In genomic region chr17:88753472-88753857, GRCm38 (mm10) we compare ENCODE assay signal across 9 mouse cellular contexts. TPM values are rescaled to one million over a fixed set of nuclear protein-coding genes. Genes with fewer than 3 reads are reported as not detected.
DNase-seq lines count a peak whose midpoint lies in the region; ATAC-seq lines count a peak whose summit lies in the region.
"Had no signal": no experiment of that assay in that cellular context is flagged by ENCODE, and none has a peak within 500 bp of the region (broad histone marks: within the 10 kb centered on the region; RNA-seq: fewer than 3 reads in every experiment).

No protein-coding gene starts in this region.

- WGBS in embryonic facial prominence, embryonic 15.5 days = 53% methylated on average over 12 of the region's 12 CpGs
- WGBS in intestine, embryonic 15.5 days = 38% methylated on average over 12 of the region's 12 CpGs

- H3K4me3 ChIP-seq in embryonic facial prominence, embryonic 15.5 days (replicated peaks) = 0 out of 2 replicates have a peak overlapping the region, but pooled peaks have one; percentile 7
- H3K4me3 ChIP-seq in intestine, embryonic 15.5 days (replicated peaks) = no peak overlapping the region

- H3K9ac ChIP-seq in embryonic facial prominence, embryonic 15.5 days = no peak overlapping the region
- H3K9ac ChIP-seq in intestine, embryonic 15.5 days = no peak overlapping the region

- no peaks in the 10 kb centered on the region for H3K9me3 ChIP-seq in embryonic facial prominence, embryonic 15.5 days (replicated peaks)
- H3K9me3 ChIP-seq in intestine, embryonic 15.5 days = no peaks in the 10 kb centered on the region

- no peaks in the 10 kb centered on the region for H3K27me3 ChIP-seq in embryonic facial prominence, embryonic 15.5 days
- no peaks in the 10 kb centered on the region for H3K27me3 ChIP-seq in intestine, embryonic 15.5 days (replicated peaks)

- no peak overlapping the region for H3K27ac ChIP-seq in embryonic facial prominence, embryonic 15.5 days (replicated peaks)
- H3K27ac ChIP-seq in intestine, embryonic 15.5 days = no peak overlapping the region

- DNase-seq in kidney, adult 18-20 months = peak; percentile 3
- no peak for DNase-seq in kidney, postnatal 10 days
- DNase-seq in neural tube, embryonic 10.5 days (ENCODE audit: extremely low spot score, low spot score) = peak; percentile 38
- DNase-seq in gastrocnemius, postnatal 25 days = no peak
- DNase-seq in lung, postnatal 4 days = no peak
- no peak for DNase-seq in adrenal gland, postnatal 25 days
- DNase-seq: lung, adult 2 months had no signal

- H3K4me1 ChIP-seq in embryonic facial prominence, embryonic 15.5 days = peaks cover 13% of the 10 kb centered on the region
- H3K4me1 ChIP-seq in intestine, embryonic 15.5 days (replicated peaks) = no peaks in the 10 kb centered on the region

- ATAC-seq in embryonic facial prominence, embryonic 15.5 days (ENCODE audit: insufficient number of reproducible peaks, low FRiP score, low TSS enrichment, low read depth) = no peak
- ATAC-seq in intestine, embryonic 15.5 days = peak; percentile 39; the same call in 1 of the 2 replicates

- no peaks in the 10 kb centered on the region for H3K36me3 ChIP-seq in embryonic facial prominence, embryonic 15.5 days
- no peaks in the 10 kb centered on the region for H3K36me3 ChIP-seq in intestine, embryonic 15.5 days

- H3K4me2 ChIP-seq in embryonic facial prominence, embryonic 15.5 days (replicated peaks) = peak overlapping the region; percentile 34
- H3K4me2 ChIP-seq in intestine, embryonic 15.5 days (replicated peaks) = peak overlapping the region; percentile 48

RNA-seq across cellular contexts. Expression of gene Lhcgr, which starts 38.3 kb away (rescaled TPM):
- polyA plus RNA-seq in embryonic facial prominence, embryonic 15.5 days (2015; fragmentation: Nextera tagmentation; extraction: Ambion mirVana) = 0.08 TPM in 1 of 2 replicates, not detected in the other
- 0.09 TPM in 1 of 2 replicates, not detected in the other for polyA plus RNA-seq in intestine, embryonic 15.5 days (2015; fragmentation: Nextera tagmentation; extraction: Ambion mirVana)
- total RNA-seq in gastrocnemius, postnatal 25 days (2021) = not detected
- not detected in 2 replicates for total RNA-seq in adrenal gland, postnatal 25 days (2021)

Comparison
In these comparisons a context has a peak if more than half of its experiments do, and no peak if none do; other contexts are left out.
1. DNase-seq: peak in kidney, adult 18-20 months (single experiment) and neural tube, embryonic 10.5 days (single experiment); none in kidney, postnatal 10 days (single experiment), gastrocnemius, postnatal 25 days (single experiment), lung, postnatal 4 days (0 of 2) and adrenal gland, postnatal 25 days (single experiment).